Mouse (Mus musculus) kidney, adult 2 months (tissue): Measurements from ENCODE around the gene Olfr657.

ENCODE experiments used
- CTCF ChIP-seq: fragments of 200-500 bp; conservative IDR thresholded peaks from 2 replicates; pipeline ENCODE4 v1.5.1; 2011; ENCODE audit warnings: low read depth, mild to moderate bottlenecking, control low read depth, low read length, moderate library complexity, mixed read lengths; ENCODE audit not compliant: insufficient read depth, insufficient read length
- POLR2A ChIP-seq: fragments of 200-500 bp; IDR thresholded peaks from one replicate; pipeline ENCODE4 v1.6.1; 2011; ENCODE audit warnings: low read depth, low read length, control low read depth

DNA sequence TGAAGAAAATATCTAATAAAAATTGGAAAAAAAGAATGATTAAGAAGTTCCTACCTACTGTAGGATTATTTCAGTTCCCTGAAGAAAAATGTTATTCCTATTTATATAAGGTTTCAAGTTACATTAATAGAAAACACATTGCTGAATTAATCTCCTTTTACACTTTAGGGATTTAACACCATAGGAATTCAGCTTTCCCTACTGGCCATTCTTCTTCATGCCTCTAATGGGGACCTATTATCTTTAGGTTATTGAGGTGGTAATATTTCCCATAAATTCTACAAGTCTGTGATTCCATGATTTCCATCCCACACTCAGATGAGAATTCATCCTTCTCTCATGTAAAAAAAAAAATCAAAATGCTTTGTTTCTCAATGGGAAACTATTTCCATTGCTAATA, at the start of gene Olfr657:
- TF ChIP-seq CTCF (no peak), POLR2A (no peak)
